Mouse (Mus musculus) bone marrow macrophage, adult 2 months (primary cell): ENCODE measurements around the gene Sptlc2.

Source experiments
- CTCF ChIP-seq: IDR thresholded peaks from 2 replicates; pipeline ENCODE4 v1.5.1; 2012; ENCODE audit warnings: low read depth, mild to moderate bottlenecking, low read length, moderate library complexity
- POLR2A ChIP-seq: IDR thresholded peaks from 2 replicates; pipeline ENCODE4 v1.6.1; 2012; ENCODE audit warnings: mild to moderate bottlenecking, low read depth, low read length, borderline replicate concordance

GRCm38 (mm10) chr12:87397126-87397525 lies 9.0 kb upstream of the Sptlc2 start:
- no peak for TF ChIP-seq POLR2A
- TF ChIP-seq CTCF: no peak
